Mouse (Mus musculus) myocyte (in vitro differentiated cells): ENCODE data around the gene Hspa1l. TPM values are rescaled to one million over a fixed set of nuclear protein-coding genes. Genes with fewer than 3 reads are reported as not detected.

Experiments
- H3K27me3 ChIP-seq: one replicate; pipeline ENCODE4 v1.6.1; 2011; ENCODE audit not compliant: control insufficient read depth, insufficient read depth, insufficient read length
- H3K36me3 ChIP-seq: one replicate; pipeline ENCODE4 v1.6.1; 2011; ENCODE audit not compliant: control insufficient read depth, insufficient read depth
- H3K4me2 ChIP-seq: one replicate; pipeline ENCODE4 v1.6.1; 2011; ENCODE audit warnings: low read depth, control low read depth
- H3K4me3 ChIP-seq: one replicate; pipeline ENCODE4 v1.5.1; 2011; ENCODE audit warnings: mild to moderate bottlenecking, control low read depth, moderate library complexity
- H3K79me2 ChIP-seq: one replicate; pipeline ENCODE4 v1.6.1; 2011; ENCODE audit not compliant: control insufficient read depth, insufficient read depth
- H3ac ChIP-seq: one replicate; pipeline ENCODE4 v1.6.1; 2011; ENCODE audit not compliant: control insufficient read depth, insufficient read length
- CEBPB ChIP-seq: IDR thresholded peaks from 2 replicates; pipeline ENCODE4 v1.6.1; 2011; ENCODE audit warnings: mild to moderate bottlenecking, moderate library complexity; ENCODE audit not compliant: poor library complexity, insufficient read depth, severe bottlenecking
- E2F4 ChIP-seq: IDR thresholded peaks from one replicate; pipeline ENCODE4 v1.6.1; 2011; ENCODE audit warnings: mild to moderate bottlenecking, control low read depth, moderate library complexity; ENCODE audit not compliant: insufficient read depth
- MAX ChIP-seq: IDR thresholded peaks from one replicate; pipeline ENCODE4 v1.6.1; 2011; ENCODE audit warnings: low read depth, mild to moderate bottlenecking, control low read depth
- MYOD1 ChIP-seq, 3 experiments: IDR thresholded peaks; one replicate each; pipeline ENCODE4 v1.6.1; 2011; ENCODE audit warnings: control low read depth in 2 of 3, low read depth in 2 of 3, mild to moderate bottlenecking in 2 of 3, moderate library complexity in 1 of 3; ENCODE audit not compliant: insufficient read length in 2 of 3, control insufficient read depth in 1 of 3
- MYOG ChIP-seq, 3 experiments: IDR thresholded peaks; one replicate each; pipeline ENCODE4 v1.6.1; 2011; ENCODE audit warnings: control low read depth in 2 of 3, low read depth in 2 of 3, mild to moderate bottlenecking in 2 of 3; ENCODE audit not compliant: insufficient read length in 2 of 3, control insufficient read depth in 1 of 3, insufficient read depth in 1 of 3
- POLR2A ChIP-seq: IDR thresholded peaks from one replicate; pipeline ENCODE4 v1.6.1; 2011; ENCODE audit warnings: low read depth, mild to moderate bottlenecking, control low read depth, moderate library complexity; ENCODE audit not compliant: insufficient read length
- POLR2AphosphoS2 ChIP-seq: IDR thresholded peaks from one replicate; pipeline ENCODE4 v1.6.1; 2011; ENCODE audit warnings: low read depth, control low read depth; ENCODE audit not compliant: insufficient read length
- REST ChIP-seq: IDR thresholded peaks from one replicate; pipeline ENCODE4 v1.6.1; 2011; ENCODE audit warnings: mild to moderate bottlenecking, control low read depth, moderate library complexity; ENCODE audit not compliant: insufficient read depth, insufficient read length
- SRF ChIP-seq: IDR thresholded peaks from one replicate; pipeline ENCODE4 v1.6.1; 2011; ENCODE audit warnings: low read depth; ENCODE audit not compliant: control insufficient read depth, insufficient read length
- TCF12 ChIP-seq: IDR thresholded peaks from one replicate; pipeline ENCODE4 v1.6.1; 2011; ENCODE audit warnings: mild to moderate bottlenecking, control low read depth; ENCODE audit not compliant: poor library complexity, insufficient read depth, severe bottlenecking
- TCF3 ChIP-seq: IDR thresholded peaks from one replicate; pipeline ENCODE4 v1.6.1; 2011; ENCODE audit warnings: low read depth, control low read depth; ENCODE audit not compliant: insufficient read length
- USF1 ChIP-seq: IDR thresholded peaks from one replicate; pipeline ENCODE4 v1.6.1; 2011; ENCODE audit warnings: low read depth, mild to moderate bottlenecking, control low read depth, moderate library complexity
- polyA plus RNA-seq: library from polyadenylated mRNA; unstranded; fragments of >200 nt; fragmentation: generic; extraction: Trizol; gene quantifications from one replicate; pipeline ENCODE4 v1.2.1, GENCODE M21; 2012; ENCODE audit warnings: missing spikeins

Gene Hspa1l
- polyA plus RNA-seq, 1 experiment, result 1.3 TPM

DNA sequence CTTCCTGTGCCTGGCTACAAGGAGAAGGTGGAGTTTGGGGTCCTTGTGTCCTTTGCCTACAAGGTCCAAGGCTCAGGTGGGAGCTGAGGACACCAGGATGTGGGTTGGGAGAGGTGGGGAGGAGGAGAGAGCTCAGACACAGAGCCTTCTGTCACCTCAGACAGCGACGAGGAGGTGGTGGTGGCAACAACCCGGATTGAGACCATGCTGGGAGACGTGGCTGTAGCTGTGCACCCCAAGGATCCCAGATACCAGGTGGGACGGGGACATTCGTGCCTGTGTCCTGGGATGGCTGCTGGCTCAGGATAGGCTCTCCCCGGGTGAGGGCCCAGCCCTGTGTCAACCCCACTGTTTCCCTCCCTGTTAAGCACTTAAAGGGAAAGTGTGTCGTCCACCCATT is 38.9 kb downstream of the Hspa1l start:
- TF ChIP-seq POLR2A, result peak; percentile 28
- no peak for TF ChIP-seq CEBPB
- no peak for TF ChIP-seq SRF
- peaks cover 4% of the 10 kb centered on the region for H3K79me2 ChIP-seq
- H3K27me3 ChIP-seq, result no peaks in the 10 kb centered on the region
- no peak overlapping the region for H3ac ChIP-seq
- peaks cover 39% of the 10 kb centered on the region for H3K36me3 ChIP-seq
- H3K4me2 ChIP-seq, result no peak overlapping the region
- H3K4me3 ChIP-seq, result no peak overlapping the region

DNA sequence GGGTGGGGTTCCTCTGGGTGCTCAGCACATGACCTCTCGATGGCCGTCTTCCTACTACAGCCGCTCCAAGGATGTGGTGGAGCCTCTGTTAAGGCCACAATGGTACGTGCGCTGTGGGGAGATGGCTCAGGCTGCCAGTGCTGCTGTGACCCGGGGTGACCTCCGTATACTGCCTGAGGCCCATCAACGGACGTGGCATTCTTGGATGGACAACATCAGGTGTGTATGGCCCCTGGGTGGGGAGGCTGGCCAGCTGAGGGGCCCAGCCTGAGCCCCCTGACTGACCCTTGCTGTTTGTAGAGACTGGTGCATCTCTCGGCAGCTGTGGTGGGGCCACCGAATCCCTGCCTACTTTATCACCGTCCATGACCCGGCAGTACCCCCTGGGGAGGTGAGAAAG is 39.9 kb downstream of the Hspa1l start:
- H3K4me2 ChIP-seq, result no peak overlapping the region
- H3K79me2 ChIP-seq, result peaks cover 4% of the 10 kb centered on the region
- H3K36me3 ChIP-seq, result peaks cover 29% of the 10 kb centered on the region
- no peaks in the 10 kb centered on the region for H3K27me3 ChIP-seq
- H3K4me3 ChIP-seq, result no peak overlapping the region
- H3ac ChIP-seq, result no peak overlapping the region
- TF ChIP-seq CEBPB (no peak), POLR2A (peak; percentile 19)

- Histone ChIP-seq H3K4me3 (no peak overlapping the region), H3K27me3 (no peaks in the 10 kb centered on the region), H3ac (no peak overlapping the region), H3K79me2 (no peaks in the 10 kb centered on the region), H3K36me3 (peaks cover 23% of the 10 kb centered on the region), H3K4me2 (no peak overlapping the region)
- TF ChIP-seq MYOD1 (IDR thresholded peaks at IDR 0.05; ENCODE audit: control insufficient read depth in 1 of 3, insufficient read length in 2 of 3, low read depth in 2 of 3), result no peak
- TF ChIP-seq USF1, result no peak
- no peak for TF ChIP-seq TCF12
- TF ChIP-seq TCF3, result no peak
- no peak for TF ChIP-seq SRF
- TF ChIP-seq CEBPB, result no peak
- no peak for TF ChIP-seq REST
- TF ChIP-seq MAX, result no peak
- TF ChIP-seq MYOG (IDR thresholded peaks at IDR 0.05; ENCODE audit: control insufficient read depth in 1 of 3, insufficient read depth in 1 of 3, insufficient read length in 2 of 3, low read depth in 2 of 3), result no peak
- no peak for TF ChIP-seq POLR2AphosphoS2
- TF ChIP-seq POLR2A, result no peak
- TF ChIP-seq E2F4, result no peak
Observed at GRCm38 (mm10) chr17:35013221-35013620, 40.7 kb downstream of the Hspa1l start.

DNA sequence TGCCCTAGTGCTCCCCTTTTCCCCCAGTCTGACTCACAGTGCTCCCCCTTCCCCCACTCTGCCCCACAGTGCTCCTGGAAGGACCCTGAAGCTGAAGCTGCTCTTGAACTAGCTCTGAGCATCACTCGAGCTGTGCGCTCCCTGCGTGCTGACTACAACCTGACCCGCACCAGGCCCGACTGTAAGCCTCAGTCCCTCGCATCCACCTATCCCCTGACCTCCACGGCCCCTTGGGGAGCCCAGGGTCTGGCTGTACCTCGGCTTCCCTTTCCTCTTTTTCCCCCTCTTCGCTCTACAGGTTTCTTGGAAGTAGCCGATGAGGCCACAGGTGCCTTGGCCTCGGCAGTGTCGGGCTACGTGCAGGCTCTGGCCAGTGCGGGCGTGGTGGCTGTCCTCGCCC is 42.8 kb downstream of the Hspa1l start:
- Histone ChIP-seq H3K27me3 (no peaks in the 10 kb centered on the region), H3K4me2 (no peak overlapping the region), H3K4me3 (no peak overlapping the region), H3K79me2 (no peaks in the 10 kb centered on the region), H3K36me3 (peaks cover 16% of the 10 kb centered on the region), H3ac (no peak overlapping the region)
- TF ChIP-seq REST (no peak), MYOG (IDR thresholded peaks at IDR 0.05; ENCODE audit: control insufficient read depth in 1 of 3, insufficient read depth in 1 of 3, insufficient read length in 2 of 3, low read depth in 2 of 3) (no peak), SRF (no peak), USF1 (no peak), TCF12 (no peak), TCF3 (no peak), POLR2A (no peak), MYOD1 (IDR thresholded peaks at IDR 0.05; ENCODE audit: control insufficient read depth in 1 of 3, insufficient read length in 2 of 3, low read depth in 2 of 3) (no peak), MAX (no peak), CEBPB (no peak), E2F4 (no peak), POLR2AphosphoS2 (no peak)

DNA sequence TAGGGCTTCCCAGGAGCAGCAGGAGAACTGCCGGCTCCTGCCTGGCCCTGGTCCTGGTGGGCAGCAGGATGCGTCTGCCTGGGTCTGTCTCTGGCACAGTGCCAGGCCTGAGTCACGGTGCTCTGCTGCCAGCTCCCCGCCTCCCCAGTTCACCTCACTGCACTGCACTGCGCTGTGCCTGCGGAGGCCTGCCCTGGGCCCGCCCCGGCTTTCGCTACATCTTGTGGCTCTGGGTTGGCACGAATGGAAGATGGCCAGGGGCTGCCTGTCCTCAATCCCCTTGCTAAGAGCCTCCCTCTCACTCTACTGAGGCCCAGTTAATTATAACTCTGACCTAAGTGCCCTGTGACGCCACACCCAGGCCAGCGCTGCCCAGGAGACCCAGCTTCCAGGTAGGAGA is 43.9 kb downstream of the Hspa1l start, which contains the start of gene Vwa7:
Vwa7 (plus strand) TSS at position 204 of the 400 bp plus-strand sequence.
- Histone ChIP-seq H3K27me3 (no peaks in the 10 kb centered on the region), H3K36me3 (peaks cover 9% of the 10 kb centered on the region), H3K4me3 (no peak within 1 kb of the TSS), H3K79me2 (no peaks in the 10 kb centered on the region), H3K4me2 (no peak within 1 kb of the TSS), H3ac (no peak within 1 kb of the TSS)
- TF ChIP-seq POLR2AphosphoS2 (peak; percentile 30), MYOG (IDR thresholded peaks at IDR 0.05; ENCODE audit: control insufficient read depth in 1 of 3, insufficient read depth in 1 of 3, insufficient read length in 2 of 3, low read depth in 2 of 3) (no peak), POLR2A (peak; percentile 27), MAX (no peak)
